Mouse (Mus musculus) ES-Bruce4 (cell line): Measurements from ENCODE around the gene Cemip2.

Experiments used
- CTCF ChIP-seq: IDR thresholded peaks from one replicate; pipeline ENCODE4 v1.8.1; 2011; ENCODE audit warnings: low read depth, low read length
- EP300 ChIP-seq: IDR thresholded peaks from 2 replicates; pipeline ENCODE4 v1.6.1; 2011; ENCODE audit warnings: low read depth, low read length; ENCODE audit not compliant: insufficient read depth

GRCm38 (mm10) chr19:21820126-21820525 lies 42.0 kb downstream of the Cemip2 start:
- no peak for TF ChIP-seq EP300
- TF ChIP-seq CTCF = no peak
